Mouse (Mus musculus) R1 (cell line): Measurements from ENCODE around the gene Slc2a4.
"Not testable (repeated sequence)": the region's sequence is repeated elsewhere in the genome, so short reads cannot be mapped to it uniquely, and the experiment has no call there.

ENCODE experiments used
- DNase-seq: peaks from one replicate; pipeline ENCODE4 v3.0.0-alpha.2; 2018; ENCODE audit warnings: low read depth, low spot score

Gene Slc2a4

DNA sequence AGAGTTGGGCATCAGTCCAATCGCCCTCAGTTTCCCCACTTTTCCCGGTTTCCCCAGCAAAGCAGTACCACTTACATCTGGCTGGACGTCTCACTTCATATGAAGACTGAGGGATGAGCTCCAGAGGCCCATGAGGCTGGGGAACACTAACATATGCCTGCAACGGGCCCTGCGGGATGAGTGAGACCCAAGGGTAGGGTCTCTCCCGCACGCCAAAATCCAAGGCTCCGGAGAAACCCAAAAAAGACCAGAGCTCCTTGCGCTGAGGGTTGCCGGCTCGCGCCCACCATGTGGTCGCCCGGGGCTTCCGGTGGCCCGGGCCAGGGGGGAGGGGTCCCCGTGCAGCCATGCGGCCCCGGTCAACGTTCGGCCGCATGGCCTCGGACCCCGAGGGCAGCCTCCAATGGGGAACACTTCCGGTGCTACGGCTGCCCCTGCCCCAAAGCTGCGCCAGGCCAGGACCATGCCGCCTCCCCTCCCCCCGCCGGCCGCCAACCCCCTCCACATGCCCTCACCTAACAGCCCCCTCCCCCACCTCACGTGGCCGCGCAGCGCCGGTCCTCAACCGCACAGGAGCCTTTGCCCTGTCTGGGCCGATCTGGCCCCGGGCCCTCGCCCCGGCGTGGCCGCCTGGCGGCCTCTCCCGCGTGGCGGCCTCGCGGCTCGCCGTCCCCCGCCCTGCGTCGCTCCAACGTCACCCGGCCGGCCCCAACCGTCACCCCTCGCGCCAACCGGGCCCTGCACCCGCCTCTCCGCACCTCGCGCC is 27.5 kb downstream of the Slc2a4 start:
- DNase-seq: peak; percentile 72

DNA sequence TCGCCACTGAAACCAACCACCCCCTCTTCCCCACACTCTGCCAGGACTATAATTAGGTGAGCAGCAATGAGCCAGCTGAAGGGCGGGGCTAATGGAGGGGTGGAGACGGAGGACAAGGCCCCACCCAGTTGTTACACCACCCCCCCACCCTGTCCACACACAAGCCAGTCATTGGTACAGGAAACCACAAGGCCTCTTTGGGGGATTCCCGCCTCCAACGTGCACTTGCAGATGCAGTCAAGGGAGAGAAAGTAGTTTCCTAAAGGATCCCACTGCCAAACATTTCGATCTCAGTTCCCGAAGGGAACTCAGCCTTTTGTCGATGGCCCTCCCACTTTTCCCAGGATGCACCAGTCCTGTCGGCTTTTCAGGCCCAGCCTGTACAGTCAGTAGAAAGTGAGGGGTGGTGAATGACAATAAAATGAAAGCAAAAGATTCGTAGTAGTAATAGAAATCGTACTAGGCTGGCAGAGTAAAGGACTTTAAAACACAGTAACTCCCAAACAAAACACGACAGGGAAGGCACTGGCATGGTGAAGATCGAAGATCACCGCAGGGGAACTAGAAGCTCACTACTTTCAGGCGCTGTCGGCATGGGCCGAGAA is 28.2 kb downstream of the Slc2a4 start:
- DNase-seq: peak; percentile 93

DNA sequence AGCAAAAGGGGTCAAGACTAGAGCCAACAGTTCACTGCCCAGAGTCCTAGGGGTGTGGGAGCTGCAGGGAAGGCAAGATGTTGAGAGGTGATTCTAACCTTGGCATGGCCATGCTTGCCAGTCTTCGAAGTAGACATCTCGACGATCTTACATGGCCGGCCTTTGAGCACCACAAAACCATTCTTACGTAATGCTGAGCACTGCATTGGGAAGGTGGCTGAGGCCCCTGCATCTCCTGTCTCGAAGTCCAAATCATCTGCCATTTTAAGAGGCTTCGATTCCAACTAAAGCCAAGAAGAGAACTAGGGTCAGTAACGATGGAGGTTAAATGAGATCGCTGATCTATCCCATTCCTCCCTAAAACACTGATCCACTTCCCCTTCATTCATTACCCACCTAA is 28.9 kb downstream of the Slc2a4 start:
- no peak for DNase-seq

DNA sequence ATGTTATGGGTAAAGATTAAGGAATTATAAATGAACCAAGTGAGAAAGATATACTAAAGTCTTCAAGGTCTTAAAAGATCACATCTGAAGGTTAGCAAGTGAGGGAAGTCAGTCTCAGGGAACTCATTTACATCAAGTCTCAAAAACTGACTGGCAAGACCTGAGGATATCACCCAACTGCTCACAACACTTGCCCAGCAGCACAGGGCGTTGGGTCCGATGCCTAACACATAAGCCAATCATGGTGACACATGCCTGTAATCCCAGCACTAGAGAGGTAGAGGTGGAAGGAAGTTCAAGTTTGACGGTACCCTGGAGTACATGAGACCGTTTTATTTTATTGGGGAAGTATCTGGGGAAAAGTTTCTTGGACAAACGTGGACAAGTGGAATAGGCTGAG is 29.9 kb downstream of the Slc2a4 start:
- no peak for DNase-seq

DNA sequence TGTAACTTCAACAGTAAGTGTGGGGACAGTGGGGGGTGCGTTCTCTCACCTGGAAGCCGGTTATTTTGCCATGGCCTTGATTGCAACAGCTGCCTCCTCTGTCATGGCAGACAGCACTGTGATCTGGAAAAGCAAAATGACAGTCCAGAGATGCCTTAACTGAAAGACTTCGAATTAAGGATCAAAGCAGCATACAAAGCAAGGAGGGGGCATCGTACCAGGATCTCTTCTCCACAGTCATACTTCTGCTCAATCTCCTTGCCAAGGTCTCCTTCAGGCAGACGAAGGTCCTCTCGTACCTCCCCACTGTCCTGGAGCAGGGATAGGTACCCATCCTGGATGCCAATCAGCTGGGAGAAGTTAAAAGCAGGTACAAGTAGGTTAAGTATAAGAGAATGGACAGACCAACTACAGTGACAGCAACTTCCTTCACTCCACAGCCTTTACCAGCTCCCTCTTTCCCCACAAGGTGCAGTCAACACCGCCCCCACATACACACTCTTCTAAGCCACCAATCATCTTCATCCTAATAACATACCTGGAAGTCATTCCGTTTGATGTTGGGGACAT is 30.5 kb downstream of the Slc2a4 start:
- no peak for DNase-seq

DNA sequence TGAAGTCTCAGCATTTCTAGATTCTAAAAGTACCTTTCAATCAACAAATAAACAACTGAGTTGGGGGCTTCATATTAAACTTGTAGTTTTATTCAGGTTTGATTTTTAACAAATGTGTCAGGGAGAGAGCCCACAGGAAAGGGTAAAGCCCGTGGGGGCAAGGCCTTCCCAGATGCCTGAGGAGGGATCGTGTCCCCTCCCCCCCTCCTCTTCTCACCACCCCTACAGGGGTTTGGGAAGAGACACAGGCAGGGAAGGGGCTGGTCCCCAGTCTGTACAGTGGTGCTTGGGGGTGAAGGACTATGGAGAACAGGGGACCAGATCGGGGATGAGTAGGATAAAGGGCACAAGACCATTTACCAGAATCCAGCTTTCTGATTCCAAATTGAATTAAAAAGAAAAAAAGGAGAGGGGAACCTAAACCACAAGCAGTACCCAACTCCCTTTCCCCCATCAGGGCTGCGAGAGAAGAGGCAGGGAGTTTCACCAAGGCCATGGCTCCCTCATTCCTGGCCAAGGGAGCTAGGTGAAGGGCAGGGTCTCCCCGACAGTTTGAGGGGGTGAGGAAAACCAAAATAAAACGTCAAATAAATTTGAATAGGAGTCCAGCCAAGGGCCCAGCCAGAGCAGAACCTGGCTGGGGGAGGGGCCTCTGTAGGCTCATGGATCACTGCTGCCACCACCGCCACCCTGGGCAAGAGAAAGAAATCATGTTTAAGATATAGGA is 31.2 kb downstream of the Slc2a4 start:
- DNase-seq: not testable (repeated sequence)

DNA sequence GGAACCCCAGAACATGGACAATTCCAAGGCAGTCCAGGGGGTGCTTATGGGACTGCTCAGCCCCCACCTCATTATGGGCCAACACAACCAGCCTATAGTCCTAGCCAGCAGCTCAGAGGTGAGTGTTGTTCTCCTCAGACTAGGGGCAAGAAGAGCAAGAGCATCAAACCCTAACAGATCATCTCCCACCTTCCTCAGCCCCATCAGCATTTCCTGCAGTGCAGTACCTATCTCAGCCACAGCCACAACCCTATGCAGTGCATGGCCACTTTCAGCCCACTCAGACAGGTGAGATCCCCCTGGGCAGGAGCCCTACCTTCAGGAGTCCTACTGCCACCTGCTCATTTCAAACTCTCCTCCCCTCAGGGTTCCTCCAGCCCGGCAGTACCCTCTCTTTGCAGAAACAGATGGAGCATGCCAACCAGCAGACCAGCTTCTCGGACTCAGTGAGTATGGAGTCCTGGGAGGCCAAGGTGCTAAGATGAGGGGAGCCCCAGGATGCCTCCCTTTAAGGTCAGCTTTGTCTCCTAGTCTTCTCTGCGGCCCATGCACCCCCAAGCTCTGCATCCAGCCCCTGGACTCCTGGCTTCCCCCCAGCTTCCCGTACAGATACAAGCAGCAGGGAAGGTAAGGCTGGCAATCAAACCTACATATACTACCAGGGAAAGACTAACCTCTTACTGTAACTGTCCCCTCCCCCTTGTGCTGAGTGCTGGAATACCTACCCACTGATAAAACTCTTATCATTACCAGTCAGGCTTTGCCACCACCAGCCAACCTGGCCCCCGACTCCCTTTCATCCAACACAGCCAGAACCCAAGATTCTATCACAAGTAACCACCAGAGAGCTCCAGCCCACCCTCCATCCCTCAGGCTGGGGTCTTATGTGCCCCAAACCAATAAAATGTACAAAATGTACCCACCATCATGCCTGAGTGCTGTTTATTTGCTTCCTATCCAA is 32.0 kb downstream of the Slc2a4 start:
- DNase-seq: peak; percentile 46

DNA sequence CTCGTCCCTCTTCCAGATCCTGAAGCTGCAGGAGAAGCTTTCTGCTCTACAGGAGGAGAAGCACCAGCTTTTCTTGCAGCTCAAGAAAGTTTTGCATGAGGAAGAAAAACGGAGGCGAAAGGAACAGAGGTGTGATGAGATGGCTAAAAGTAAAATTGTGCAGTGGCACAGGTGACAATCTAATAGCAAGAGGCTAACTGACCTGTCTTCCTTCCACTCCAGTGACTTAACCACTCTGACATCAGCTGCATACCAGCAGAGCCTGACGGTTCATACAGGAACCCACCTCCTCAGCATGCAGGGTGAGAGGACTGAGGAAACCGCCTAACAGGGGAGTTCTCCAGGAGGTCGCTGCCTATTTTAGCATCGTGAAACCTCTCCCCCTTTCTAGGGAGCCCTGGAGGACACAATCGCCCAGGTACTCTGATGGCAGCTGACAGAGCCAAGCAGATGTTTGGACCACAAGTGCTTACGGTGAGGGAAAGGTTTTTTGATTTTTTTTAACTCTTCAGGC is 33.0 kb downstream of the Slc2a4 start:
- peak; percentile 24 for DNase-seq

DNA sequence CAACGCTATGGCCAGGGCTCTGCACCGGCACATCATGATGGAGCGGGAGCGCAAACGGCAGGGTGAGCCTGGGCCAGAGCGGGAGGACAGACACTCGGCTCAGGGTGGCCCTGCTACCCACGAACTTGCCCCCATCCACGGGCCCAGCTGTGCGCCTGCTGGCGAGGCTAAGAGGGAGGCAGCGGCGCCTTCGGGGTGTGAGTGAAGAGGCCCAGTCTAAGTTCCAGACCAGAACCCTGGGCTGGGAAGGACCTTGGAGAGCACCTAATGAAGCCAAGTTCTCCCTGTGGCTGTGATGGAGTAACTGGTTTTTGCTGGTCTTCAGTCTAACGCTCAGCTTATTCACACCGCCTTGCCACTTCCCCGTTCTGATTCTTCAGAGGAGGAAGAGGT is 33.6 kb downstream of the Slc2a4 start:
- DNase-seq: peak; percentile 84

DNA sequence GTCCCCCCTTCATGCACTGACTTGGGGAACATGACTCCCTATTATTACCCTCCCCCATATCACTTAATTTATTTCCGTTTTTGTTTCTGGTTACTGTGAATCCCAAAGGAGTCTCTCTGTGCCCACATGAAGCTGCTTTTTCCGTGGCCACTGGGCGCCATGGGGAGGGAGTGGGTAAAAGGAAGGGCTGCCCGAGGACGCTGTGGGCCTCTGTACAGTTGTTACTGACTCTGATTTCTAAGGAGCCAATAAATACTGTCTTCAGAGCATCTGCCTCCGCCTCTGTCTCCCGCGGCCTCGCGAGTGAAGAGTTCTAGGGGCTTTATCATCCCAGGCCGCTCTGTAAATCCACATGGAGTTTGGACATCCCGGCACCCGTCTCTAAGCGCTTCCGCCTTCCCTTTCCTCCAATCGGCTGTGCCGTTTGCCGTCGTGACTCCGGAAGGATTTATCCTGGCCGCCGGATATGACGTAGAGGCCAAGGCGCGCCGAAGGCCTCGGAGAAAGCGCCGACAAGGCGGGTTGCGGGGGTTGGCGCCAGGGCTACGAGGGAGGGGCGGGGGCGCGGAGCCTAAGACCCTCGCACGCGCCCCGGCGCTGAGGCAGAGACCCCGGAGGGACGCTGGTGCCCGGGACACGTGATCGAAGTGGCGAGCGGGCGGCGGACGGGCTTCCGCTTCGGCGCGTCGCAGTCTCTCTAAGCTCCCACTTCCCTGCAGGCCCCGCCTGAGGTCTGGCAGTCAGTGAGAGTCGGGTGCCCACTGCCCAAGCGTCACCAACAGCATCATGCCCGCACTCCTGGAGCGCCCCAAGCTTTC is 34.2 kb downstream of the Slc2a4 start, which contains the start of gene Gps2:
Gene Gps2, plus strand, starts transcription at position 335 of the 818 bp plus-strand sequence.
- peak; percentile 98 for DNase-seq

DNA sequence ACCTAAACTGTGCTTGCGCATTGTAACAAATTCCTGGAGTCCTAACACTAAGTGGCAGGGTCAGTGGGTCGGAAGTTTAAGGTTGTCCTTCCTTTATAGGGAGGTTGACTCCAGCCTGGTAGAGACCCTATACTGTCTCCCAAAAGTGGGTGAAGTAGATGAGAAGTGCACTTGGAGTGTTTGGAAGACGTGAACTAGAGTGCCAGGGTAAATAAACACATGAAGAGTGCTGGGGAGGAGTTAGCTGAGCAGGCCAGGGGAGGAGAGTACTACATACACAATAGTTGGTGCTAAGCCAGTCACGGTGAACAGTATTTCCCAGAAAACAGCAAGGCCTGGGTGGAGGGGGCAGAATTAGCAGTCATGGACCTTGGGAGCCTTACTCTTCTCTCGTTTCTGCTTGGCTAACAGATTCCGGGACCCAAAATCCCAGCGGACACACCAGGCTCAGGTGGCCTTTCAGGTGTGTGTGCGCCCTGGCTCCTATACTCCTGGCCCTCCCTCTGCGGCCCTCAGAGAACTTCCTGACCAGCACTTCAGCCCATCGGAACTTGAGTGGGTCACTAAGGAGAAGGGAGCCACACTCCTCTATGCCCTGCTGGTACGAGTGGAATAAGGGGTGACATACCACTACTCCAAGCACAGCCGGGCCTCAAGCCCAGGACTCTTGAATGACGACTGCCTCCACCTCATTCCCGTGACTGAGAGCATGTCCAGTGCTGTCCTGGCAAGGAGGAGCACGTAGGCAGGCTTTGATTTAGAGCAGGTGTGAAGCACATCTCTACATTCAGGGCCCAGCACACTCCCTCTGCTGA is 35.1 kb downstream of the Slc2a4 start:
- DNase-seq: peak; percentile 27

DNA sequence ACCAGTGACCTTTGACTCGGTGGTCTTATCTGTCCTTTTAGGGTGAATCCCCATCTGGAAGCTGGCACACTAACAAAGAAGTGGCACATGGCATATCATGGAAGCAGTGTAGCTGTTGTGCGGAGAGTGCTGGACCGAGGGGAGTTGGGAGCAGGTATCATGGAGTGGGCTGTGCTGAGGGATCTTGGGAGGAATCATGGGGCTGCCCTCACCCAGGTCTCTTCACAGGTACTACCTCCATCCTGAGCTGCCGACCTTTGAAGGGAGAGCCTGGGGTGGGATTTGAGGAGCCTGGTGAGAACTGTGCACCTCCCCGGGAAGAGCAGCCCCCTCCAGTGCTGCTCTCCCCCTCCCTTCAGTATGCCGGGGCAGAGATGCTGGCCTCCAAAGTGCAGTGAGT is 36.3 kb downstream of the Slc2a4 start:
- no peak for DNase-seq

DNA sequence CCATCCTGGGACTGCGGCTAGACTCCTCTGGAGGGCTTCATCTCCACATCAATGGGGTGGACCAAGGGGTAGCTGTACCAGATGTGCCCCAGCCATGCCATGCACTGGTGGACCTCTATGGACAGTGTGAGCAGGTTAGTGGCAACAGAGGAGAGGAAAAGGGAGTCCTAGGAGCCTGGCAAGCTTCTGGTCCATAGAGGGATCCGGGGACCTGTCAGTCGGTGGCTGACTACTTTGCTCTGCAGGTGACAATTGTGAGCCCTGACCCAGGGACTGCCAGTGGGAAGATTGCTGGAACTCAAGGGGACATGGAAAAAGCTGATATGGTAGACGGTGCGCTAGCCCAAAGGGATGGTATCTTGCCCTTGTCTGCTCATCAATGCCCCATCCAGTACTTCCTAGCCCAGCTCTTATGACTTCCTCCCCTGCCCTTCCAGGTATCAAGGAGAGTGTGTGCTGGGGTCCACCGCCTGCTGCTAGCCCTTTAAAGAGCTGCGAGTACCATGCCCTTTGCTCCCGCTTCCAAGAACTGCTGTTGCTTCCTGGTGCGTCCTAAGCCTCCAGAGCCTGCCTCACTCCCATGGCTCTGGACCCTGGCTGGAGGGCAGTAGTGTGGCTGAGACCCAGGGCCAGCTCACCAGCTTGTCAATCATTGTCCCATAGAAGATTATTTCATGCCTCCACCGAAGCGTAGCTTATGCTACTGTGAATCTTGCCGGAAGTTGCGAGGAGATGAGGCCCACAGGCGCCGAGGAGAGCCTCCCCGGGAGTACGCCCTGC is 37.0 kb downstream of the Slc2a4 start:
- DNase-seq: no peak

DNA sequence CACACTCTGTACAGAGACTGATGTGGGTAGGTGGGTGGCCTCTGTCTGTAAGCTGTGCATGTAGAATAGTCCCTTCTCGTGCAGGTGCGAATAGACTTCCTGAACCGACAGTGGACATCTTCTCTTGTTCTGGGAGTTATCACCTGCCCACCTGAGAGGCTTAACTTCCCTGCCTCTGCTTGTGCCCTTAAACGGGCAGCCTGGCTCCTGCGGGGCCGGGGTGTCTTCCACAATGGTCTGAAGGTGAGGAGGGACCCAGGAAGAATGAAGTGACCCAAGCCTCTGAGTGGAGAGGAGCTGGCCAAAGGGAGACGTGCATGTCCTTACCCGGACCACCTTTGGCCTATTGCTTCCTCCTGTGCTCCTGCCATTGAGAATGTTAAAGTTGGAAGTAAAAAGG is 37.8 kb downstream of the Slc2a4 start:
- no peak for DNase-seq

DNA sequence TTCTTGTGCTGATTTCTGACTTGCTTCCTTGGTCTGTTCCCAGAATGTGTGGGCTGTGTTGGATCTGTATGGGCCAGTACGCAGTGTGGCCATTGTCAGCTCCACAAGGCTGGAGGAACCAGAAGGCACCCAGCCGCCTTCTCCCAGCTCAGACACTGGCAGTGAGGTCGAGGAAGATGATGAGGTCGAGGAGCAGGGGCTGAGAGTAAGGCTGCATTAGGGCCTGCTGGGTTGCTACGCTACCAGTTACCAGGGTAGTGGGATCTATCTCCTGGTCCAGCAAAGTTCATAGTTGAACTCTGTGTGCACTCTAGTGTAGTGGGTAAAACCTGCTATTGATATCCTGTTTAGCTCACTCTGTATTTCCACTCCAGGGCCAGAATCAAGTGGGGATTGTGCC is 38.8 kb downstream of the Slc2a4 start:
- DNase-seq: no peak

DNA sequence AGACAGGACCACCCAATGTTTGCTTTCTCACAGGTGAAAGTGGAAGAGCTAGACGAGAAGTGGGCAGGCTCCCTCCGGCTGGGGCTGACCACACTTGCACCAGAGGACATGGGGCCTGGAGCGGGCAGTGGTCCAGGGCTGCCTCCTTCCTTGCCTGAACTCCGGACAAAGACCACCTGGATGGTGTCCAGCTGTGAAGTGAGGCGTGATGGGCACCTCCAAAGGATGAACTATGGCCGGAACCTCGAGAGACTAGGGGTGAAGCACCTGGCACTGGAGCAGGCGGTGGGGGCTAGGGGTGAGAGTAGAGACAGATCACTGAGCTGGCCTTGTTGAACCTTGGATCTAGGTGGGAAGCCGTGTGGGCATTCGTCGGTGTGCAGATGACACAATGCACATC is 39.3 kb downstream of the Slc2a4 start:
- DNase-seq: no peak

DNA sequence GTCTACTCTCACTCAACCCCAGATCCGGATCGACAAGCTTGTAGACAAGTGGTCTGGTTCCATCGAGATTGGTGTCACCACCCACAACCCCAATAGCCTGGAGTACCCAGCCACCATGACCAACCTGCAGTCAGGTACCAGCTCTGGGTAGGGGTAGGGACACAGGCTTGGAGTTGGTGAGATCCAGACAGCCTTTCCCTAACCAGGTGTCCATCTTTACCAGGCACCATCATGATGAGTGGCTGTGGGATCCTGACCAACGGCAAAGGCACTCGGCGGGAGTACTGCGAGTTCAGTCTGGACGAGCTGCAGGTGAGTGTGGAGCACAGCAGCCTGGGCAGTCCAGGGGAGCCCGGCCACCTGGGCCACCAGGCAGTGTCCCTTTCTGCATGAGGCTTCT is 43.7 kb downstream of the Slc2a4 start:
- DNase-seq: no peak

DNA sequence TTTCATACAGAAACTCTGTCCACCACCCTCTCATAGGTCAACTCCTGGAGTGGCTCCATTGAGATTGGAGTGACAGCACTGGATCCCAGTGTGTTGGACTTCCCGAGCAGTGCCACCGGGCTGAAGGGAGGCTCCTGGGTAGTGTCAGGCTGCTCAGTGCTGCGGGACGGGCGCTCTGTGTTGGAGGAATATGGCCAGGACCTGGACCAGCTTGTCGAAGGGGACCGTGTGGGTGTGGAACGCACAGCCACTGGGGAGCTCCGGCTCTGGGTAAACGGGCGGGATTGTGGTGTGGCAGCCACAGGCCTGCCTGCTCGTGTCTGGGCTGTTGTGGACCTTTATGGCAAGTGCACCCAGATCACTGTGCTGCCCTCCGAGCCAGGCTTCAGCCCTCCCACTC is 45.0 kb downstream of the Slc2a4 start:
- no peak for DNase-seq
